Mouse (Mus musculus) heart, adult 8-10 months (tissue): ENCODE data around the gene Tsfm. TPM values are rescaled to one million over a fixed set of nuclear protein-coding genes. Genes with fewer than 3 reads are reported as not detected.

Experiments used
- DNase-seq: peaks from one replicate; pipeline ENCODE4 v3.0.0; 2022; ENCODE audit warnings: low spot score
- microRNA-seq: library from miRNA; unstranded; fragments of <30 nt; microRNA quantifications from one replicate; pipeline ENCODE4 v1.2.0, GENCODE M21; 2022
- total RNA-seq, 4 experiments: library from RNA; stranded (reverse); gene quantifications; 2 replicates each; pipeline ENCODE4 v1.2.4; 2022

Gene Tsfm
- total RNA-seq, 4 experiments from 2014 or later: 50.9 to 67.0 (median 55.9) TPM

DNA sequence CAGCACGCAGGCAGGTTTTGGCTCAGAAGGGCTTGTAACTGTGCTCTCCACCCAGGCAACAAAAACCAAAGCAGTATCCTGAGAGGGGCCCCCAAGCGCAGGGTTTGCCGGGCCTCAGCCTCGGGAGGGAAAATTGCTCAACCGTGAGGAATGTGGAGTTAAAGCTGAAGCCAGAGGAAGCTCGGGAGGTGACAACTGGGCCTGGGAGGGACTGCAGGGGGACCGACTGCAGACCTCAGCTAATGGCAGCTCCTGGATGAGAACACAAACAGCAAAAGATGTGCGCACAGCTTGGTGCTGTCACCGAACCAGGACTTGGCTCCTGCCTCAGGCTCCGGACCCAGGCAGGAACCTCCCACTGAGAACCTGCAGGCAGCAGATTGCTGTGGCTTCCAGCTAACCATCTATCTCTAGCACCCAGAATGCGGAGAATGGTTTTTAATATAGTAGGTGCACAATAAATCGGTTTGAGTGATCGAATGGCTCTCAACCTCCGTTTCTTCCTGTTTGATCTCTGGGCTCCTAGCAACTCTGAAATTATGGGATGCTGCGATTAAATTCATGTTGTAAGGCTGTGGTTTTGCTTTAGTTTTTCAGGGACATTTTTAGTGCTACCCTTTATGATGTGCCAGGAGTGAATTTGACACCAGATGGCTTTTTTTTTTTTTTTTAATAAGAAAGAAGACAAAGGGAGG is 68.2 kb downstream of the Tsfm start:
- DNase-seq: no peak

DNA sequence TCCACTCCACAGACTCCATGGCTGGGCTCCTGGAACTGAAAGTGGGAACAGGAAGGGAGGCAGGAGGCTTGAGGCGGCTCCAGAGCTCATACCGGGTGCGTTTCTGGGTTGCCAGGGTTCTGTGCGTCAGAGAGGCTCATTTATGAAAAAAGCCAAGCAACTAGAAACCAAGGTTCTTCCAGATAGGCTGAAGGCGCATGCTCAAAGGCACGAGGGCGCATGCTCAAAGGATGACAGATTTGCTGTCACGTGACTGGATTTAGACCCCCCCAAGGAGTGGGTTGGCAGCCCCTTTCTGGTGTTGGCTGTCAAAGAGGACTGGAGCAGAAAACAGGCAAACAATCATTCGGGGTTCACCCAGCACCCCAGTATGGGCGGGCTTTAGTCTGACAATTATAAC is 68.9 kb downstream of the Tsfm start:
- no peak for DNase-seq

Small RNA genes within 50 kb of the gene (microRNA-seq; reads per million reads assigned to microRNA genes)
- gene Mir26a-2 (436 reads per million, percentile 75 among the genes with 10 or more reads in this experiment), gene Mir546 (not detected)

Other genes with a start within 250 kb of the Tsfm start
- gene Atp23, start 129.5 kb downstream of the Tsfm start, total RNA-seq: 1 to 10 TPM; 3.7 to 5.8 (median 4.7) TPM
- 100 to 1,000 TPM in 2 of 4 experiments, 10 to 100 TPM in 2; 84.6 to 110 (median 95.0) TPM for gene Ctdsp2, start 52.1 kb downstream of the Tsfm start, total RNA-seq
- gene Avil, start 30.1 kb downstream of the Tsfm start, total RNA-seq: under 1 TPM; 0.32 to 0.87 (median 0.42) TPM
- gene Mettl1, start 10.6 kb upstream of the Tsfm start, total RNA-seq: 1 to 10 TPM; 7.5 to 9.6 (median 9.2) TPM
- not detected for gene Eef1akmt3, start 10.7 kb upstream of the Tsfm start, total RNA-seq
- under 1 TPM in 1 of 4 experiments, not detected in 3; 0.19 TPM for gene Cyp27b1, start 17.4 kb upstream of the Tsfm start, total RNA-seq
- gene March9, start 29.3 kb upstream of the Tsfm start, total RNA-seq: 1 to 10 TPM; 2.4 to 4.1 (median 3.3) TPM
- gene Cdk4, start 32.7 kb upstream of the Tsfm start, total RNA-seq: 10 to 100 TPM; 74.9 to 90.0 (median 79.0) TPM
- gene Tspan31, start 39.4 kb upstream of the Tsfm start, total RNA-seq: 10 to 100 TPM; 43.7 to 50.9 (median 48.6) TPM
- gene Agap2, start 44.4 kb upstream of the Tsfm start, total RNA-seq: 1 to 10 TPM; 3.6 to 6.1 (median 4.8) TPM
- gene Os9, start 90.3 kb upstream of the Tsfm start, total RNA-seq: 10 to 100 TPM; 22.2 to 31.6 (median 24.1) TPM
- gene B4galnt1, start 134.4 kb upstream of the Tsfm start, total RNA-seq: 1 to 10 TPM; 1.2 to 3.2 (median 1.5) TPM
- 10 to 100 TPM; 13.0 to 24.6 (median 15.5) TPM for gene Slc26a10, start 149.8 kb upstream of the Tsfm start, total RNA-seq
- 10 to 100 TPM in 3 of 4 experiments, 1 to 10 TPM in 1; 8.1 to 13.4 (median 10.8) TPM for gene Arhgef25, start 159.2 kb upstream of the Tsfm start, total RNA-seq
- 10 to 100 TPM; 18.1 to 29.6 (median 24.2) TPM for gene Dtx3, start 164.9 kb upstream of the Tsfm start, total RNA-seq
- gene Pip4k2c, start 180.7 kb upstream of the Tsfm start, total RNA-seq: 10 to 100 TPM; 32.4 to 38.3 (median 35.3) TPM
- 1 to 10 TPM in 2 of 4 experiments, under 1 TPM in 2; 0.54 to 1.6 (median 1.2) TPM for gene Kif5a, start 232.5 kb upstream of the Tsfm start, total RNA-seq
- 100 to 1,000 TPM; 143 to 151 (median 146) TPM for gene Dctn2, start 235.5 kb upstream of the Tsfm start, total RNA-seq